Mouse (Mus musculus) kidney, adult 2 months (tissue): ENCODE data around the gene 9330159F19Rik.

Experiments
- CTCF ChIP-seq: fragments of 200-500 bp; conservative IDR thresholded peaks from 2 replicates; pipeline ENCODE4 v1.5.1; 2011; ENCODE audit warnings: low read depth, mild to moderate bottlenecking, control low read depth, low read length, moderate library complexity, mixed read lengths; ENCODE audit not compliant: insufficient read depth, insufficient read length
- POLR2A ChIP-seq: fragments of 200-500 bp; IDR thresholded peaks from one replicate; pipeline ENCODE4 v1.6.1; 2011; ENCODE audit warnings: low read depth, low read length, control low read depth

DNA sequence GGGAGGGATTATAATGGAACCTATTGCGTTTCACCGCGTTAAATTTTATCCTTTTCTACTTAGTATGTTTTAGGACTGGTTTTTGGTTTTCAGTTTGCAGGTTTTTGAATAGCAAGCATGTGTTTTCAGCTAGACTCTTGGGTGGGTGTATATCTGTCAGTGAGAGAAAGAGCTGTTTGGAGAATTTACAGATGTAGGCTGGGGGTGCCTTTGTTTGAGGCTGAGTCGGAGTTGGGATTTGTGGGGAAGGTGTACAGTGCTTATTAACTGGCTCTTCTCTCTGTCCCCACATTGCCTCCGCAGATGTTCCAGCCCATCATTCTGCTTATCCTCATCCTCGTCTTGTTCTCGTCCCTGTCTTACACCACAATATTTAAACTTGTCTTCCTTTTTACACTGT, 12.8 kb upstream of the 9330159F19Rik start, which contains the start of gene Gm49353:
- TF ChIP-seq POLR2A, result no peak
- TF ChIP-seq CTCF, result no peak
